Mouse (Mus musculus) heart, postnatal 0 days (tissue): Measurements from ENCODE around the gene Rnase11.

ENCODE experiments used
- CTCF ChIP-seq: IDR thresholded peaks from 2 replicates; pipeline ENCODE4 v1.5.1; 2016; ENCODE audit warnings: antibody characterized with exemption, control low read depth, low read depth
- EP300 ChIP-seq: IDR thresholded peaks from 2 replicates; pipeline ENCODE4 v1.6.1; 2016; ENCODE audit warnings: antibody characterized with exemption, low read depth

GRCm38 (mm10) chr14:51087762-51088161, 37.8 kb upstream of the Rnase11 start:
- no peak for TF ChIP-seq CTCF
- TF ChIP-seq EP300: no peak
